Mouse (Mus musculus): ENCODE measurements around the gene Baat. TPM values are rescaled to one million over a fixed set of nuclear protein-coding genes. Genes with fewer than 3 reads are reported as not detected.
A peak's percentile ranks its signal among the peaks of the same experiment; 100 is the strongest.
"Not testable (repeated sequence)": the region's sequence is repeated elsewhere in the genome, so short reads cannot be mapped to it uniquely, and the experiment has no call there.

Baat gene
- polyA plus RNA-seq, 1 experiment from 2014 or later: not detected

DNA sequence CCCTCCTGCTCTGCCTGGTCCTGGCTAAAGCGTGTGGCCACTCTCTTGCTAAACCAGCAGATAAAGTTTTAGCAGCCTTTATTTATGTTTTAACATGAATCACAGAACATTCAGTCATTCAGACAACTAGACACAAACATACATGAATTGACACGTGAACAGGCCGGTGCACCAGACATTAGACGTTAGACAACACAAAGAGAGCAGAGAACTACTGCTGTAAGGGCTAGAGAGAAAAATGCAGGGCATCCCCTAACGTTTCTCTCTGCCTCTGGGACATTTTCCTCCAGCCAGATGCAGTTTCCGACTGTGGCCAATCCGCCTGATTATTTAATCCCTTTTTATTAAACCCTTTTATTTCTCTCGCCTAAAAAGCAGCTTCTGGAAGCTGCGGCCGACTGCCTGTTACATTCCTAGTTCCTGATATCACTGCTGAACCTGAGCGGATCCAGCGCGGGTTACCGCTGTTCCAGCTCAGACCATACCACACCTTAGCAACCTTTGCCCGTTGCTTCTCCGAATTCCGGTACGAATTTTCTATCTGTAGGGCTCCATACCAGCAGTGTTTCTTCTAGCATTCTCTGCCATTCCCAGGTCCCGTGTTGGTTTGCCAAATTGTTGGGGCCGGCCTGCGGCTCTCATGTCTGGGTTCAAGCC, 26.1 kb downstream of the Baat start:
- no peak overlapping the region for H3K27ac ChIP-seq (replicated peaks)
- peak overlapping the region; percentile 34 for H3K4me2 ChIP-seq
- H3K9ac ChIP-seq (replicated peaks): no peak overlapping the region; the same call in 1 of the 2 replicates
- no peak for ATAC-seq (ENCODE audit: low FRiP score)
- H3K4me1 ChIP-seq: peaks cover 8% of the 10 kb centered on the region
- no peaks in the 10 kb centered on the region for H3K9me3 ChIP-seq (replicated peaks)
- H3K36me3 ChIP-seq: no peaks in the 10 kb centered on the region
- 23% methylated on average over 21 of the region's 21 CpGs for WGBS
- no peak overlapping the region for H3K4me3 ChIP-seq (replicated peaks)
- H3K27me3 ChIP-seq (replicated peaks): no peaks in the 10 kb centered on the region

DNA sequence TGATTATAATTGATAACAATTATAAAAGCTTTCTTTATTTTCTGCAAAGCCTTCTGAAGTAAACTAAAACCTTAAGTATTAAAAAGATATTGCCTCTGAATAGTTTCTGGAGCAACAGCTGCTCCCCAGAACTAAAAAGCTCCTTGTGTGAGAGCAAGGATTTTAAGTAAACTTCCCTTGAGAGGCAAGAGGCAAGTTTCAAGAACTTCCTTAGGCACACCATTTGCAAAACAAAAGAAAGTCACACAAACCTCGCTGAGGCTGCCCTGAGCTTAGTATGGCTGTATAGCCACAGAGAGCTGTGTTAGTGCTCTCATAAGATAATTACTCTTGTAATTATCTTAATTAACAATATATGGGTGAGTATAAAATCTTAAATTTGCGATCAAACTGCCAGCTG, 27.3 kb downstream of the Baat start:
- H3K36me3 ChIP-seq; H3K27ac ChIP-seq (replicated peaks); H3K9ac ChIP-seq (replicated peaks); H3K4me1 ChIP-seq; H3K4me2 ChIP-seq; H3K9me3 ChIP-seq (replicated peaks); ATAC-seq (ENCODE audit: low FRiP score); H3K4me3 ChIP-seq (replicated peaks); H3K27me3 ChIP-seq (replicated peaks): not testable (repeated sequence)
- WGBS: 9% methylated on average over 2 of the region's 2 CpGs

DNA sequence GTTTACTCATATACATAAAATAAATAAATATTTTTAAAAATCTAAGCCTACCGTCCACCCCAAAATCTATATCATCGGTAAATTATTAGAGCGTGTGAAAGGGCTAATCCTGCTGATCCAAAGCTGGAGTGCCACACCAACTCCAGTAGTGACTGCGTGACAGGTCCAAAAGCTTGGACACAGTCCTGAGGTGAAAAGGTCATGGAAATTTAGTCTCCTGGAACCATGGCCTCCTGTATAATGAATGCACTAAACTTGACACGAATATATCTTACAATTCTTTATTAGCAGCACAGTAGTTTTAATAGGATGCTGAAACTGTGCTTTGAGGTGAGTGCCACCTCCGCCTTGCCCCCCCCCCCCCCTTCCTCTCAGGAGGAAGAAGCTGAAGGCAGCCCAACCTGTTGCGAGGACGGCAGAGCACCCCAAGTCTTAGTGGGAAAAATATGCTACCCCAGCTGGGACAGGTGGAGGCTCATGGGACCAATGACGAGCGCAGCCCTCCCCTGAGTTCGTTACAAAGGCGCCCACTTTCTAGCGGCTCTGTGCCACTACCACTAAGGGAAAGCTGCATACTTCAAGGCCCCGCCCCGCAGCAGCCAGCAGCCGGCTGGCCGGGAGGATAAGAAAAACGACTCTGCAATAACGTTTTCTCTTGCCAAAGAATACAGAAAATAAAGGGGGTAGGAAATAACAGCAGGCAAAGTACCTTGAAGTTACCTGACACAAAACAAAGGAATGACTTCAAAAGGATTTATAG, 28.1 kb downstream of the Baat start:
- WGBS: 23% methylated on average over 19 of the region's 19 CpGs
- H3K9ac ChIP-seq (replicated peaks): no peak overlapping the region

DNA sequence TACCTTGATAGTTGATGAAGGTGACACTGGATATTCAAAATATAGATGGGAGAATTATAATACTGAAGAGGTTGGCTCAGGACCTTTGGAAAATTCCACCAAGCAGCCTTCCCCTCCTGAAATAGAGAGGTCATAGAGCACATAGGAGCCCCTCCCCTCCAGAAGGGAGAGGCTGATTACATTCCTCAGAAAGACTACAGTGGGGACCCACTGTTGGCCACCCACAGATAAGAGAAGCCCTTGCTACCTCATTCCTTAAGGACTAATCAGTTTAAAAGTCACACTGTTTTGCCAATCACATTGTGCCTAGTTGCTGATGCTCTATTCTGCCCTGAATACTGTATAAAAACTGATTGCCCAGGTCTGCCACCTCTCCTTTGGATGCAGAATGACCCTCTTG, 31.8 kb downstream of the Baat start:
- no peaks in the 10 kb centered on the region for H3K36me3 ChIP-seq
- H3K27me3 ChIP-seq (replicated peaks): no peaks in the 10 kb centered on the region
- H3K9me3 ChIP-seq (replicated peaks): no peaks in the 10 kb centered on the region
- H3K4me1 ChIP-seq: peaks cover 4% of the 10 kb centered on the region
- no peak overlapping the region for H3K4me2 ChIP-seq
- no peak overlapping the region for H3K4me3 ChIP-seq (replicated peaks)
- no peak overlapping the region for H3K9ac ChIP-seq (replicated peaks)
- no peak overlapping the region for H3K27ac ChIP-seq (replicated peaks)
- no peak for ATAC-seq (ENCODE audit: low FRiP score)

More for the DNA sequence above, 28.1 kb downstream of the Baat start:
- no peak for ATAC-seq (ENCODE audit: low FRiP score)
- Histone ChIP-seq H3K9me3 (replicated peaks) (no peaks in the 10 kb centered on the region), H3K4me3 (replicated peaks) (peak overlapping the region; percentile 19), H3K36me3 (no peaks in the 10 kb centered on the region), H3K4me1 (peaks cover 8% of the 10 kb centered on the region), H3K4me2 (peak overlapping the region; percentile 54), H3K27me3 (replicated peaks) (no peaks in the 10 kb centered on the region), H3K27ac (replicated peaks) (no peak overlapping the region)

DNA sequence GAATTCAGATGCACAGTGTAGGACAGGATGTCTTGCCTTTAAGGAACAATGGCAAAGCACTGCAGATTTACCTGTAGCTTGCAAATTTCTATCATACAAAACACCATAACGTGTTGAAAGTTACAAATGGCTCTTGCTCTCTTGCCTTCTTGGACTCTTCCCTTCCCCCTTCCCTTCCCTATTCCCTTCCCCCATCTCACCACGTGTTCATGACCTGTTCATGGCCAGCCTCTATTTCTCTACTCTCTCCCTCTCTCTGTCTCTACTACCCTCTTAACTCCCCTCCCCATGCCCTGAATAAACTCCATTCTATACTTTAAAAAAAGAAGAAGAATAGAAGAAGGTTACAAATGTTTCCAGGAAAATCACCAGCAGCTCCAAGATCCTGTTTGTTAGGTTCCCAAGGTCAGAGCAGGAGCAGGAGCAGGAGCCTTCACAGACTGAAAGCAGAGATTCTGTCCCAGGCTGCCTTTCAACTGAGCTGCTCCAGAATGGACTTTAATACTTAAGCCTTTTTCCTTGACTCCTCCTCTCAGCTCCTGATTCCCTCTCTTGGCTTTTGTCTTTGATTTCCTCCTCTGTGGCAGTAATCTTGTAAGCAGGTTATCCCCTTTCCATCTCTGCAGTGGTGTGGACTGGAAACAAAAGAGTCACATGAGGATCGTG, 32.8 kb downstream of the Baat start, which contains the start of gene Acnat1:
Acnat1 (minus strand) TSS at position 478 of the 666 bp plus-strand sequence.
- H3K36me3 ChIP-seq: no peaks in the 10 kb centered on the region
- H3K4me2 ChIP-seq: no peak within 1 kb of the TSS
- no peaks in the 10 kb centered on the region for H3K9me3 ChIP-seq (replicated peaks)
- H3K4me3 ChIP-seq (replicated peaks): no peak within 1 kb of the TSS
- H3K27me3 ChIP-seq (replicated peaks): no peaks in the 10 kb centered on the region
- no peak within 1 kb of the TSS for H3K9ac ChIP-seq (replicated peaks)
- ATAC-seq (ENCODE audit: low FRiP score): no peak
- H3K4me1 ChIP-seq: peaks cover 3% of the 10 kb centered on the region
- 53% methylated on average over 3 of the region's 3 CpGs for WGBS
- H3K27ac ChIP-seq (replicated peaks): no peak within 1 kb of the TSS

DNA sequence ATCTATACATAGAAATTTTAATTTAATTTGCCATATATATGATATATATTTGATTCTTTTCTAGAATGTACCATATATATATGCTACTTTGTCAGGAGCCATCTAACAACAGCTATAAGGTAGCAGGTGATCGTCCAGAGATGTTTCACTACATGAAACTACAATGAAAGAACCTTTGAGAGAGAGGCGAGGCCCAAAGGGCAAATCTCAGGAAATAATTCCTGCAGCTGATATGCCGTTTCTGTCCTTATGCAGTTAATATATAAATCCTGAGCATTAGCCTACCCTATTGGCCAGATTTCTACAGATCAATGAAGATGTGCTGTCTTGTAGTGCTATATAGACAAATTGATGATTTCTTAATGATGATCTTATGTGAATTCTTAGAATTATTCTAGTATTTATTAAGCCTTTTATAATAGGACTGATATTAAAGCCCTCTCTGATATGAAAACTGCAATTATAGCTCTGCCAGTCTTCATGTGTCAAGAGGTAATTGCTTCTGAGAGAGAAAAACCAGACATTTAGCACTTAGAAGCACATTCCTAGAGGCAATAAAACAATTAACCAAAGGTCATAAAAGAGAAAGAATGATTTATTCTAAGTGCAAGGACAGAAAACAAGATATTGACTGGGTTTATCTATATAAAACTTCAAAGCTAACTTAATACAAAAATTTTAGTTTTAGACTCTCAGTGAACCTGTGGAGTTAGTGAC, 36.8 kb downstream of the Baat start:
- H3K36me3 ChIP-seq: no peaks in the 10 kb centered on the region
- no peak overlapping the region for H3K27ac ChIP-seq (replicated peaks)
- H3K9ac ChIP-seq (replicated peaks): no peak overlapping the region
- WGBS: 78% methylated on average over 3 of the region's 3 CpGs
- no peaks in the 10 kb centered on the region for H3K27me3 ChIP-seq (replicated peaks)
- ATAC-seq (ENCODE audit: low FRiP score): no peak
- no peaks in the 10 kb centered on the region for H3K4me1 ChIP-seq
- no peak overlapping the region for H3K4me3 ChIP-seq (replicated peaks)
- no peaks in the 10 kb centered on the region for H3K9me3 ChIP-seq (replicated peaks)
- no peak overlapping the region for H3K4me2 ChIP-seq

DNA sequence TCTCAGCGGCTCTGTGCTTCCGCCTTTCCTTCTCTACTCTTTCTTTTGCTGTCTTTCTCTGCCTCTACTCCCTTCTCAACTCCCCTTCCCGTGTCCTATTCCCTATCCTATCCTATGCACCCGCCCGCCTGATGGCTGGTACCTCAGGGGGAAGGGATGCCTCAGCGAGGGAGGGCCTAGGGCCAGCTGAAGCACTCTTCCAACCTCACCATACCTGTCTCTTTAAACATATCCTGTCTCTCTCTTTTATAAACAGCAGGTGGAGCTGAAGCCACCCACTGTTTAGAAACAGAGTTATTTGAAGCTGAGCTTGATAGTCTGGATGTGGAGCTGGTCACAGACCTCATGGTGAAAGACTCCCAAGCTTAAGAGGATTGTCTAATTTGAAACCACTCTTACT, 39.0 kb downstream of the Baat start:
- 94% methylated on average over 6 of the region's 6 CpGs for WGBS
- H3K36me3 ChIP-seq: no peaks in the 10 kb centered on the region

DNA sequence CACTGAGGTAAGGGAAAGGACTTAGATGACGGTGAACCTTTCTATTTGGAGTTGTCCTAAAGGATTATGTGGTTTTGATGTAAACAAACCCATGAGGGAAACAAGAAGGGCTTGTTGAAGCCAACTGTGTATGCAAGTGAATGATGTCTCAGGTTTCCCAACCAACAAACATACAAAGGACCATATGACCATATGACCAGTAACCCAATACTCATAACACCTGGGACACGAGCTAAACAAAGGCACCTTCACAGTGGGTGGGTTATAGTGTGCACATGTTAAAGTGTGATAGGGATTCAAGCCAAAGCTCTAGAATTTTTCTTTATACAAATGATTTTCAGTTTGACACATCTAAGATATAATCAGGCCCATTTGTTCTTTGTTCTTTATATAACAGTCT, 50.2 kb downstream of the Baat start:
- H3K4me1 ChIP-seq: no peaks in the 10 kb centered on the region
- ATAC-seq (ENCODE audit: low FRiP score): no peak
- H3K9me3 ChIP-seq (replicated peaks): no peaks in the 10 kb centered on the region
- H3K4me3 ChIP-seq (replicated peaks): no peak overlapping the region
- H3K36me3 ChIP-seq: no peaks in the 10 kb centered on the region
- H3K9ac ChIP-seq (replicated peaks): no peak overlapping the region
- no peak overlapping the region for H3K4me2 ChIP-seq
- WGBS: 81% methylated on average over 2 of the region's 2 CpGs
- no peaks in the 10 kb centered on the region for H3K27me3 ChIP-seq (replicated peaks)
- H3K27ac ChIP-seq (replicated peaks): no peak overlapping the region

More for the DNA sequence above, 39.0 kb downstream of the Baat start:
- Histone ChIP-seq H3K4me3 (replicated peaks) (no peak overlapping the region), H3K9ac (replicated peaks) (no peak overlapping the region), H3K4me2 (no peak overlapping the region), H3K9me3 (replicated peaks) (no peaks in the 10 kb centered on the region), H3K27ac (replicated peaks) (no peak overlapping the region), H3K4me1 (no peaks in the 10 kb centered on the region), H3K27me3 (replicated peaks) (no peaks in the 10 kb centered on the region)
- no peak for ATAC-seq (ENCODE audit: low FRiP score)

DNA sequence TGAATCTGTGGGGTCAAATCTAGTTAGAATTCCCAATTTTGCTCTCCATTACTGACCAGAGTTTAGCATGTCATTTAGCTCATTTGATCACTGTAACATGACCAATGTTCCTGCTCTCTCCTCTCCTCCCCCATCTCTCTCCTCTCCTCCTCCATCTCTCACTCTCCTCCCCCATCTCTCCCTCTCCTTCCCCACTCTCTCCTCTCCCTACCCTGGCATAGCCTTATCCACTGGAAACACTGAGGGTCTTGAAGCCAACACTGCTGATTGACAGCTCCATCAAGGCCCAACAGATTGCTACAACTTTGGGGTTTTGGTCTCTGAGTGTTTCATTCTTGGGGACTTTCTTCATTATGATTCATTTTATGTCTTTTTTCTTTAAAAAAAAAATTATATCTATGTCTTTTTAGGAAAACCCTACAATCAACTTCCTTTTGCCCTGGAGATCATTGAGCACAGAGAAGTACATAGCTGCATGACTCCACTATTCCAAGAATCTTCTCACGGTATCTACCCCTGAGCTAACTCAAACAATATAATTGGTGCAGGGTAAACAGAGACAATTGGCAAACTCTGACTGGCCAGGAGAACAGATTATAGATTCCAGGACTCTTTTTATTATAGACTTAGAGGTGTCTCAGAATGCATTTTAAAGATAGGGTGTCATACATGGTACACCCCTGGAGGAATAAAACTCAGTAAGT, 54.4 kb downstream of the Baat start:
- 77% methylated on average over 1 of the region's 1 CpGs for WGBS
- Histone ChIP-seq H3K27me3 (replicated peaks) (no peaks in the 10 kb centered on the region), H3K9ac (replicated peaks) (no peak overlapping the region), H3K4me1 (no peaks in the 10 kb centered on the region), H3K27ac (replicated peaks) (no peak overlapping the region), H3K4me2 (no peak overlapping the region), H3K4me3 (replicated peaks) (no peak overlapping the region), H3K9me3 (replicated peaks) (no peaks in the 10 kb centered on the region), H3K36me3 (no peaks in the 10 kb centered on the region)
- ATAC-seq (ENCODE audit: low FRiP score): no peak

DNA sequence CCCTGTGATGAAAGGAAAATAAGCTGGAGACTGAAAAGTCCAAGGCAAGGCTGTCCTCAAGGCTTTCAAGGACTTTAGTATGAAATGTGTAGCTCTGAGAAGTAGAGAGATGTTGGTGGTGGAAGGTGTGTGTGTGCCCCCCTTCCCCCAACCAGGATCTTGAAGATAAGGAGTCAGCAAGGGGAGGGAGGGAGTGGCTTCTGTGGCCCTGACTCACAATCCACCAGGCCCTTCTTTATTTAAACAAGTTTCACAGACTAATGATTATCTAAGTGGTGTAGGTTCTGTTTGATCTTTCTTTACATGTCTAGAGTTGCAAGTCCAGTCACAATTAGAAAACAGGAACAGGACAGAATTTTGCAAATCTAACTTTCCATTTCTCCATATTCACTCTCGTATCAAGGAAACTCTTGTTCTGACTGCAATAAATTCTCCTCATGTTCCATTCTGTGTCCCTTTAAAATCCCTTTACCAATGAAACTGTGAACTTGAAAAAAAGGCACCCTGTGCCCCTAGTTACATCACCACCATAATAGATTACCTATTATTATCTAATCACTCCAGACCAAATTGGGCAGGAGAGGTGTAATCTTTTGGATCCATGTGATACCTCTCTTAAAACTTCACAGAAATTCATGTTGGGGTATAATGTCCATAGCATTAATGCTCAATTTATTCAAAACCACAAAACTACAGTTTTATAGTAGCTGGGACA, 55.1 kb downstream of the Baat start:
- H3K27me3 ChIP-seq (replicated peaks); ATAC-seq (ENCODE audit: low FRiP score); H3K4me3 ChIP-seq (replicated peaks); H3K9me3 ChIP-seq (replicated peaks); H3K4me1 ChIP-seq; H3K36me3 ChIP-seq; H3K27ac ChIP-seq (replicated peaks); H3K4me2 ChIP-seq; H3K9ac ChIP-seq (replicated peaks): not testable (repeated sequence)
- 79% methylated on average over 1 of the region's 1 CpGs for WGBS
